Mouse (Mus musculus): ENCODE results near the gene Olfr25.

Gene Olfr25

GRCm38 (mm10) chr9:38328760-38329159 lies at the start of gene Olfr25:
Gene Olfr25 (plus strand): TSS chr9:38329060.
- DNase-seq = no peak

GRCm38 (mm10) chr9:38290807-38291206 lies 38.1 kb upstream of the Olfr25 start, which contains the start of gene Olfr896-ps1:
Gene Olfr896-ps1 (plus strand): TSS chr9:38291107.
- DNase-seq = no peak

GRCm38 (mm10) chr9:38348111-38348510 lies 19.3 kb downstream of the Olfr25 start, which contains the start of gene Olfr898:
Gene Olfr898 (plus strand): TSS chr9:38348411.
- no peak for DNase-seq

GRCm38 (mm10) chr9:38366596-38366995 lies 37.7 kb downstream of the Olfr25 start, which contains the start of gene Olfr250:
Gene Olfr250 (plus strand): TSS chr9:38366896.
- no peak for DNase-seq

- no peak for DNase-seq
Observed at GRCm38 (mm10) chr9:38376786-38377185, 47.9 kb downstream of the Olfr25 start, which contains the start of gene Olfr251. Gene Olfr251 (plus strand): TSS chr9:38377086.

Measured in B cell, adult 2 months (primary cell).